8 mouse cellular contexts compared by ENCODE assay signal in genomic region chr2:130641351-130642025, GRCm38 (mm10). TPM values are rescaled to one million over a fixed set of nuclear protein-coding genes. Genes with fewer than 3 reads are reported as not detected.
A peak's percentile ranks its signal among the peaks of the same experiment; 100 is the strongest.
DNase-seq lines count a peak whose midpoint lies in the region; ATAC-seq lines count a peak whose summit lies in the region.

No protein-coding gene starts in this region.

- H3K9ac ChIP-seq in embryonic facial prominence, embryonic 11.5 days (replicated peaks; ENCODE audit: low read length) = no peak overlapping the region
- no peak overlapping the region; the same call in 1 of the 2 replicates for H3K9ac ChIP-seq in intestine, embryonic 16.5 days (ENCODE audit: low read depth, low read length)
- no peak overlapping the region for H3K9ac ChIP-seq in midbrain, embryonic 11.5 days (ENCODE audit: low read length)

- H3K4me1 ChIP-seq in embryonic facial prominence, embryonic 11.5 days (ENCODE audit: control insufficient read depth, insufficient read depth, low read length) = no peaks in the 10 kb centered on the region
- H3K4me1 ChIP-seq in intestine, embryonic 16.5 days (ENCODE audit: control insufficient read depth, insufficient read depth, low read length) = 0 out of 2 replicates have a peak, but pooled peaks cover 4% of the 10 kb centered on the region
- peaks cover 4% of the 10 kb centered on the region; the same call in 1 of the 2 replicates for H3K4me1 ChIP-seq in midbrain, embryonic 11.5 days (ENCODE audit: control insufficient read depth, insufficient read depth, low read length)

- H3K27ac ChIP-seq in embryonic facial prominence, embryonic 11.5 days (replicated peaks; ENCODE audit: low read depth, low read length) = no peak overlapping the region
- no peak overlapping the region for H3K27ac ChIP-seq in intestine, embryonic 16.5 days (ENCODE audit: low read length)
- no peak overlapping the region for H3K27ac ChIP-seq in midbrain, embryonic 11.5 days (ENCODE audit: low read depth, low read length)

- no peaks in the 10 kb centered on the region for H3K36me3 ChIP-seq in embryonic facial prominence, embryonic 11.5 days (replicated peaks; ENCODE audit: control insufficient read depth, insufficient read depth, low read depth, low read length)
- no peaks in the 10 kb centered on the region for H3K36me3 ChIP-seq in intestine, embryonic 16.5 days (ENCODE audit: control insufficient read depth, insufficient read depth, low read length)
- no peaks in the 10 kb centered on the region for H3K36me3 ChIP-seq in midbrain, embryonic 11.5 days (ENCODE audit: control insufficient read depth, insufficient read depth, low read length)

- H3K4me3 ChIP-seq in embryonic facial prominence, embryonic 11.5 days (ENCODE audit: low read depth, low read length) = peak overlapping the region; percentile 58; the same call in 1 of the 2 replicates
- peak overlapping the region; percentile 74; the same call in 1 of the 2 replicates for H3K4me3 ChIP-seq in intestine, embryonic 16.5 days (ENCODE audit: low read length)
- H3K4me3 ChIP-seq in midbrain, embryonic 11.5 days (ENCODE audit: low read depth, low read length) = peak overlapping the region; percentile 60; the same call in 1 of the 2 replicates

- 64% methylated on average over 6 of the region's 6 CpGs for WGBS in embryonic facial prominence, embryonic 11.5 days
- WGBS in intestine, embryonic 16.5 days = 62% methylated on average over 6 of the region's 6 CpGs
- WGBS in midbrain, embryonic 11.5 days = 81% methylated on average over 6 of the region's 6 CpGs

- peak; percentile 67 for DNase-seq in cerebellum, adult 9-10 months
- no peak for DNase-seq in cerebellum, adult 11 months
- DNase-seq in embryonic facial prominence, embryonic 11.5 days (ENCODE audit: low spot score) = no peak
- no peak for DNase-seq in midbrain, embryonic 11.5 days (ENCODE audit: low spot score, missing footprints)
- no peak for DNase-seq in adrenal gland, postnatal 14 days
- DNase-seq in left cerebral cortex, adult 18-20 months (ENCODE audit: low spot score in 2 of 2) = no peak
- no peak for DNase-seq in cerebellum, adult 11-12 months

- H3K9me3 ChIP-seq in embryonic facial prominence, embryonic 11.5 days (replicated peaks; ENCODE audit: control insufficient read depth, low read length) = no peaks in the 10 kb centered on the region
- H3K9me3 ChIP-seq in intestine, embryonic 16.5 days (ENCODE audit: control insufficient read depth, low read length) = no peaks in the 10 kb centered on the region
- H3K9me3 ChIP-seq in midbrain, embryonic 11.5 days (ENCODE audit: control insufficient read depth, low read length) = no peaks in the 10 kb centered on the region

- ATAC-seq in embryonic facial prominence, embryonic 11.5 days (replicated peaks; ENCODE audit: insufficient number of reproducible peaks, low FRiP score, low TSS enrichment, low read depth) = no peak
- ATAC-seq in intestine, embryonic 16.5 days = no peak
- ATAC-seq in midbrain, embryonic 11.5 days (ENCODE audit: low FRiP score) = peak; percentile 3; the same call in 1 of the 2 replicates

- H3K4me2 ChIP-seq in embryonic facial prominence, embryonic 11.5 days (ENCODE audit: low read depth, low read length) = no peak overlapping the region; the same call in 1 of the 2 replicates
- peak overlapping the region; percentile 97 for H3K4me2 ChIP-seq in intestine, embryonic 16.5 days (ENCODE audit: low read depth, low read length)
- peak overlapping the region; percentile 83; the same call in 1 of the 2 replicates for H3K4me2 ChIP-seq in midbrain, embryonic 11.5 days

- peaks cover 14% of the 10 kb centered on the region for H3K27me3 ChIP-seq in embryonic facial prominence, embryonic 11.5 days (ENCODE audit: control insufficient read depth, insufficient read depth, low read length)
- no peaks in the 10 kb centered on the region for H3K27me3 ChIP-seq in intestine, embryonic 16.5 days (replicated peaks; ENCODE audit: control insufficient read depth, insufficient read depth, low read length)
- H3K27me3 ChIP-seq in midbrain, embryonic 11.5 days (ENCODE audit: control insufficient read depth, insufficient read depth, low read length) = peaks cover 26% of the 10 kb centered on the region

RNA-seq across cellular contexts. Expression of gene Lzts3, which starts 1.1 kb away (rescaled TPM):
- polyA plus RNA-seq in embryonic facial prominence, embryonic 11.5 days (2014; fragmentation: Nextera tagmentation; extraction: Ambion mirVana) = 0.79 and 1.1 TPM in 2 replicates
- polyA plus RNA-seq in intestine, embryonic 16.5 days (2015; fragmentation: Nextera tagmentation; extraction: Ambion mirVana) = 15.0 and 19.0 TPM in 2 replicates
- 1.1 and 1.4 TPM in 2 replicates for polyA plus RNA-seq in midbrain, embryonic 11.5 days (2014; fragmentation: Nextera tagmentation; extraction: Ambion mirVana)
- total RNA-seq in adrenal gland, postnatal 14 days (2021) = 9.5 and 11.1 TPM in 2 replicates
- total RNA-seq in left cerebral cortex, adult 18-20 months (2021) = 100 to 1,000 TPM; 193 to 229 TPM

RNA-seq across cellular contexts. Expression of gene Ubox5, which starts 11.7 kb away (rescaled TPM):
- polyA plus RNA-seq in embryonic facial prominence, embryonic 11.5 days (2014; fragmentation: Nextera tagmentation; extraction: Ambion mirVana) = 19.8 and 19.9 TPM in 2 replicates
- 11.7 and 12.0 TPM in 2 replicates for polyA plus RNA-seq in intestine, embryonic 16.5 days (2015; fragmentation: Nextera tagmentation; extraction: Ambion mirVana)
- 16.6 and 18.4 TPM in 2 replicates for polyA plus RNA-seq in midbrain, embryonic 11.5 days (2014; fragmentation: Nextera tagmentation; extraction: Ambion mirVana)
- 5.1 and 5.6 TPM in 2 replicates for total RNA-seq in adrenal gland, postnatal 14 days (2021)
- total RNA-seq in left cerebral cortex, adult 18-20 months (2021) = 10 to 100 TPM in 1 of 2 experiments, 1 to 10 TPM in 1; 8.2 to 10.7 TPM

RNA-seq across cellular contexts. Expression of gene Fastkd5, which starts 11.7 kb away (rescaled TPM):
- 23.8 and 24.7 TPM in 2 replicates for polyA plus RNA-seq in embryonic facial prominence, embryonic 11.5 days (2014; fragmentation: Nextera tagmentation; extraction: Ambion mirVana)
- 15.5 and 16.2 TPM in 2 replicates for polyA plus RNA-seq in intestine, embryonic 16.5 days (2015; fragmentation: Nextera tagmentation; extraction: Ambion mirVana)
- 19.7 and 23.3 TPM in 2 replicates for polyA plus RNA-seq in midbrain, embryonic 11.5 days (2014; fragmentation: Nextera tagmentation; extraction: Ambion mirVana)
- total RNA-seq in adrenal gland, postnatal 14 days (2021) = 13.4 and 14.0 TPM in 2 replicates
- 10 to 100 TPM in 1 of 2 experiments, 1 to 10 TPM in 1; 7.8 to 13.4 TPM for total RNA-seq in left cerebral cortex, adult 18-20 months (2021)

RNA-seq across cellular contexts. Expression of gene Ddrgk1, which starts 23.0 kb away (rescaled TPM):
- polyA plus RNA-seq in embryonic facial prominence, embryonic 11.5 days (2014; fragmentation: Nextera tagmentation; extraction: Ambion mirVana) = 45.0 and 45.1 TPM in 2 replicates
- 87.1 and 88.0 TPM in 2 replicates for polyA plus RNA-seq in intestine, embryonic 16.5 days (2015; fragmentation: Nextera tagmentation; extraction: Ambion mirVana)
- polyA plus RNA-seq in midbrain, embryonic 11.5 days (2014; fragmentation: Nextera tagmentation; extraction: Ambion mirVana) = 37.6 and 46.7 TPM in 2 replicates
- 137 and 148 TPM in 2 replicates for total RNA-seq in adrenal gland, postnatal 14 days (2021)
- 100 to 1,000 TPM; 102 to 109 TPM for total RNA-seq in left cerebral cortex, adult 18-20 months (2021)

RNA-seq across cellular contexts. Expression of gene Itpa, which starts 25.9 kb away (rescaled TPM):
- polyA plus RNA-seq in embryonic facial prominence, embryonic 11.5 days (2014; fragmentation: Nextera tagmentation; extraction: Ambion mirVana) = 131 and 136 TPM in 2 replicates
- polyA plus RNA-seq in intestine, embryonic 16.5 days (2015; fragmentation: Nextera tagmentation; extraction: Ambion mirVana) = 72.2 and 81.0 TPM in 2 replicates
- polyA plus RNA-seq in midbrain, embryonic 11.5 days (2014; fragmentation: Nextera tagmentation; extraction: Ambion mirVana) = 144 and 156 TPM in 2 replicates
- 27.0 and 28.9 TPM in 2 replicates for total RNA-seq in adrenal gland, postnatal 14 days (2021)
- total RNA-seq in left cerebral cortex, adult 18-20 months (2021) = 10 to 100 TPM; 34.9 to 38.2 TPM
